Mouse (Mus musculus) forebrain, embryonic 11.5 days (tissue): Measurements from ENCODE around the gene Upk2. TPM values are rescaled to one million over a fixed set of nuclear protein-coding genes. Genes with fewer than 3 reads are reported as not detected.
"Not testable (repeated sequence)": the region's sequence is repeated elsewhere in the genome, so short reads cannot be mapped to it uniquely, and the experiment has no call there.

Source experiments
- ATAC-seq: fragments of 200-750 bp; cut with Nextera tagmentation; replicated peaks from 2 replicates; pipeline ENCODE4 v1.8.0; 2017; ENCODE audit warnings: moderate TSS enrichment; ENCODE audit not compliant: low FRiP score
- DNase-seq: peaks from one replicate; pipeline ENCODE4 v3.0.0-alpha.2; 2017; ENCODE audit warnings: low spot score
- H3K27ac ChIP-seq: fragments of 300-500 bp; sonication (generic); 2 replicates; pipeline ENCODE4 v1.5.1; 2014; ENCODE audit warnings: low read depth, low read length
- H3K27me3 ChIP-seq: fragments of 300-500 bp; sonication (generic); 2 replicates; pipeline ENCODE4 v1.6.1; 2014; ENCODE audit warnings: mild to moderate bottlenecking, low read length, mixed read lengths; ENCODE audit not compliant: control insufficient read depth, insufficient read depth
- H3K36me3 ChIP-seq: fragments of 300-500 bp; sonication (generic); 2 replicates; pipeline ENCODE4 v1.6.1; 2014; ENCODE audit warnings: mild to moderate bottlenecking, low read length, moderate library complexity, mixed read lengths; ENCODE audit not compliant: control insufficient read depth, insufficient read depth
- H3K4me1 ChIP-seq: fragments of 300-500 bp; sonication (generic); replicated peaks from 2 replicates; pipeline ENCODE4 v1.6.1; 2014; ENCODE audit warnings: low read length, mixed read lengths; ENCODE audit not compliant: control insufficient read depth, insufficient read depth
- H3K4me2 ChIP-seq: fragments of 300-500 bp; sonication (generic); 2 replicates; pipeline ENCODE4 v1.6.1; 2014; ENCODE audit warnings: low read depth, mild to moderate bottlenecking, low read length, moderate library complexity, mixed read lengths; ENCODE audit not compliant: severe bottlenecking
- H3K4me3 ChIP-seq: fragments of 300-500 bp; sonication (generic); 2 replicates; pipeline ENCODE4 v1.5.1; 2014; ENCODE audit warnings: low read depth, low read length
- H3K9ac ChIP-seq: fragments of 300-500 bp; sonication (generic); 2 replicates; pipeline ENCODE4 v1.6.1; 2014; ENCODE audit warnings: low read length
- H3K9me3 ChIP-seq: fragments of 300-500 bp; sonication (generic); 2 replicates; pipeline ENCODE4 v1.6.1; 2016; ENCODE audit warnings: low read length, mixed read lengths; ENCODE audit not compliant: control insufficient read depth
- WGBS: fragments of 180-500 bp; shearing (Covaris S2); extraction: QIAGEN DNeasy Blood & Tissue Kit; methylation state at CpG from one replicate; pipeline ENCODE4 v1.1.7; 2014; 5-methylcytosine and 5-hydroxymethylcytosine counted together
- polyA plus RNA-seq: library from polyadenylated mRNA; unstranded; fragments of >200 nt; fragmentation: Nextera tagmentation; extraction: Ambion mirVana; gene quantifications from 2 replicates; pipeline ENCODE4 v1.2.1, GENCODE M21; 2014

The Upk2 gene
- polyA plus RNA-seq, 1 experiment from 2014 or later: not detected

DNA sequence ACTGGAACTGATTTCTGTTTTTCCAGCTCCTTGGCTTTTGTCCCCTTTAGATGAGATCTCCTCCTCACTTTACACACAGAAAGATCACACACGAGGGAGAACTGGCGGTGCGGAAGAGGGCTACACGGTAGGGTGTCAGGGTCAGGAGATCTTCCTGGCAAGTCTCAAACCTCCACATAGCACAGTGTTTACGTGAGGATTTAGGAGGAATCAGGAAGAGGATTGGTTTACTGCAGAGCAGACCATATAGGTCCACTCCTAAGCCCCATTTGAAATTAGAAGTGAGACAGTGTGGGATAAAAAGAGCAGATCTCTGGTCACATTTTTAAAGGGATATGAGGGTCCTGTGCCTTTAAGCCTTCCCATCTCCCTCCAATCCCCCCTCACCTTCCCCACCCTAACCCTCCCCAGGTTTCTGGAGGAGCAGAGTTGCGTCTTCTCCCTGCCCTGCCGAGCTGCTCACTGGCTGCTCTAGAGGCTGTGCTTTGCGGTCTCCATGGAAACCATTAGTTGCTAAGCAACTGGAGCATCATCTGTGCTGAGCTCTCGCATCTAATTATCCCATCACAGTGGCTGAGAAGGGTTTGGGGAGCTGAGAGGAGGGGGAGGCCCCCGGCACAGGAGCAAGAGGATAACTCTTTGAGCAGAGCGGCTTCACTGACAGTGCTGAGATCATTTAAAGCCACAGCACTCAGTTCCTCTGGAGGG is 2.4 kb upstream of the Upk2 start:
- peak overlapping the region; percentile 86 for H3K27ac ChIP-seq
- no peak overlapping the region for H3K4me3 ChIP-seq
- peaks cover 16% of the 10 kb centered on the region for H3K4me1 ChIP-seq
- no peaks in the 10 kb centered on the region for H3K27me3 ChIP-seq
- DNase-seq: peak; percentile 88
- no peaks in the 10 kb centered on the region for H3K9me3 ChIP-seq
- peak overlapping the region; percentile 32; the same call in 1 of the 2 replicates for H3K4me2 ChIP-seq
- peak; percentile 94 for ATAC-seq
- 1% methylated on average over 11 of the region's 11 CpGs for WGBS
- H3K9ac ChIP-seq: peak overlapping the region; percentile 16
- H3K36me3 ChIP-seq: no peaks in the 10 kb centered on the region

DNA sequence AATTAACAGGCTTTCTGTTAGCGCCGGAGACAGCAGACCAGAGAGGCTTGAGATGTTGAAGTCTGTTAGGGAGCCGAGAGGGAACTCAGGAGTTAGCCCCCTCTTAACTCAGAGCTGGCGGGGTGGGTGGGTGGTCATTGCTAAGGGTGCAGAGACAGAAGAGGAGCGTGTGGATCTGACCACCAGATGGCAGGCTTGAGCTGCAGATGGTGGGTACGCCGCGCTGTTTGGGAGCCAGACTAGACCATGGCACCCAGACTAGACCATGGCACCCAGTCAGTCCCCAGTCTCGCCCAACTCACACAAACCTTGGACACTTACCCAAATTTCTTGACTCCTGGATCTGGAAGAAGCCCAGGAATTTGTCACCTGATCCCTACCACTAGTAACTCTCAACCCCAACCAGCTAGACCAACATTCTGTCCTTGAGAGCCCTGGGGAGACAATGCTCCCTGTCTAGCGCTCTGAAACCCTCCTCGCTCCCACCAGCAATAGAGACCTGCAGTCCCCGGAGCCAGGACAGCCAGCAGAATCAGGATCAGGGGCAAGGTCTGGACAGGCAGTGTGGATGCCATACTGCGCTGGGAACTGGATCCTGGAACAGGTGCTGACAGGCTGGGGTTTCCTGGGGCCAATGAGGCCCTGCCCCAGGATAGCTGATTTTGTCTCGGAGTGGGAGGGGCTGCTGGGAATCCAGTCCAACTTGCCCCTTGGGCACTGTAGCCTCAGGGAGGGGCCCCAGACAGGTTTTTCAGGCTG is 465 bp downstream of the Upk2 start:
- Histone ChIP-seq H3K36me3 (no peaks in the 10 kb centered on the region), H3K27me3 (no peaks in the 10 kb centered on the region), H3K9ac (no peak overlapping the region), H3K4me3 (no peak overlapping the region), H3K27ac (no peak overlapping the region), H3K4me1 (peaks cover 16% of the 10 kb centered on the region), H3K4me2 (0 out of 2 replicates have a peak overlapping the region, but pooled peaks have one; percentile 8), H3K9me3 (no peaks in the 10 kb centered on the region)
- ATAC-seq (peak; percentile 73), DNase-seq (peak; percentile 92)
- WGBS: 7% methylated on average over 14 of the region's 14 CpGs

- ATAC-seq (no peak), DNase-seq (no peak)
- H3K4me3 ChIP-seq: no peak overlapping the region
- H3K9ac ChIP-seq: no peak overlapping the region
- H3K4me2 ChIP-seq: no peak overlapping the region
- H3K27me3 ChIP-seq: no peaks in the 10 kb centered on the region
- no peaks in the 10 kb centered on the region for H3K36me3 ChIP-seq
- peaks cover 5% of the 10 kb centered on the region; the same call in 1 of the 2 replicates for H3K4me1 ChIP-seq
- H3K9me3 ChIP-seq: no peaks in the 10 kb centered on the region
- H3K27ac ChIP-seq: no peak overlapping the region
Measured at GRCm38 (mm10) chr9:44450387-44450786, 4.4 kb downstream of the Upk2 start.

GRCm38 (mm10) chr9:44444402-44445025 is 10.3 kb downstream of the Upk2 start:
- DNase-seq, H3K36me3 ChIP-seq, H3K4me1 ChIP-seq, H3K9me3 ChIP-seq, H3K27me3 ChIP-seq, H3K4me2 ChIP-seq, H3K27ac ChIP-seq, H3K4me3 ChIP-seq, ATAC-seq, H3K9ac ChIP-seq: not testable (repeated sequence)
- WGBS: 85% methylated on average over 7 of the region's 7 CpGs

DNA sequence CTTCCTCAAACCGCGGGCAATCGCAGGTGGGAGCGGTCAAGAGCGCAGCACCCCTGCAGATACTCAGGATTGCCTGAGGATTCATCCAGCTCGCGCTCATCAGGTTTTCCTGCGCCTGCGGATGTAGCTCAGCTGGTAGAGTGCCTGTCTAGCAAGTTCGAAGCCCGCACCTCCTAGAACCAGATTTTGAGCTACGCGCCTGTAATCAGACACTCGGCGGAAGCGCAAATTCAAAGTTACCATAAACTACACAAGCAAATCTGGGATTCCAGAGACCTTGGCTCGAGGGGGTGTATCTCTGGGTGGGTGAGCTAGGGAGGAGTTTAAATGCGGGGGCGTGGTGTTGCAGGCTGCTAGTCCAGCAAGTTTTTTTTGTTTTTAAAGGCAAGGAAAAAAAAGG is 13.8 kb downstream of the Upk2 start, which contains the start of gene Foxr1:
TSS of gene Foxr1 (minus strand) at position 176 of the 400 bp plus-strand sequence.
- Histone ChIP-seq H3K27me3 (no peaks in the 10 kb centered on the region), H3K27ac (no peak within 1 kb of the TSS), H3K9me3 (no peaks in the 10 kb centered on the region), H3K4me2 (no peak within 1 kb of the TSS), H3K4me1 (no peaks in the 10 kb centered on the region), H3K36me3 (no peaks in the 10 kb centered on the region), H3K4me3 (no peak within 1 kb of the TSS), H3K9ac (no peak within 1 kb of the TSS)
- DNase-seq (no peak), ATAC-seq (no peak)
- 81% methylated on average over 19 of the region's 19 CpGs for WGBS

GRCm38 (mm10) chr9:44435747-44436146 is 19.0 kb downstream of the Upk2 start:
- no peaks in the 10 kb centered on the region for H3K27me3 ChIP-seq
- no peaks in the 10 kb centered on the region for H3K36me3 ChIP-seq
- ATAC-seq (no peak), DNase-seq (no peak)
- no peak overlapping the region for H3K4me2 ChIP-seq
- H3K4me3 ChIP-seq: no peak overlapping the region
- H3K27ac ChIP-seq: no peak overlapping the region
- H3K9me3 ChIP-seq: no peaks in the 10 kb centered on the region
- whole genome bisulfite sequencing: 91% methylated on average over 6 of the region's 6 CpGs
- H3K9ac ChIP-seq: no peak overlapping the region
- no peaks in the 10 kb centered on the region for H3K4me1 ChIP-seq

DNA sequence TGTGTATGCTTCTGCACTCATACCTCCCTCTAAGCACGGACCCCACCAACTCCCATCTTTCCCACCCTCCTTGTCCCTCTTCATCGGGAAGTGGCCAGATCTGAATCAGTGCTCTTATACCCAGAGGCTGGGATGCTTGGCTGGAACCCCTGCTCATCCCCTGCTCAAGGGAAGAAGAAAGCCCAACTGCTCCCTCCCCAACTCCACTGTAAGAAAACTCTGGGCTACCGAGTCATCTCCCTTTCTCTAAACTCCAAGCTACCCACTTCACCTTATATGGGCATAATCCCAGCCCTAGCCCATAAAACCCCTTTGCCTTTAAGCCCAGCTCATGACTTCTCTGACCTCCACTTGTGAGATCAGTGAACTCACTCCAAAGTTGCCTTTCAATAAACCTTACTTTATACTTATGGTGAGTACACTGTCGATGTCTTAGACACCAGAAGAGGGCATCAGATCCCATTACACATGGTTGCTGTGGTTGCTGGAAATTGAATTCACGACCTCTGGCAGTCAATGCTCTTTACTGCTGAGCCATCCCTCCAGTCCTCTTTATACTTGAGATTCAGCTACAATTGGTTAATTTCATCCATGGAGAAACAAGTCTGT is 22.1 kb downstream of the Upk2 start:
- ATAC-seq: no peak

DNA sequence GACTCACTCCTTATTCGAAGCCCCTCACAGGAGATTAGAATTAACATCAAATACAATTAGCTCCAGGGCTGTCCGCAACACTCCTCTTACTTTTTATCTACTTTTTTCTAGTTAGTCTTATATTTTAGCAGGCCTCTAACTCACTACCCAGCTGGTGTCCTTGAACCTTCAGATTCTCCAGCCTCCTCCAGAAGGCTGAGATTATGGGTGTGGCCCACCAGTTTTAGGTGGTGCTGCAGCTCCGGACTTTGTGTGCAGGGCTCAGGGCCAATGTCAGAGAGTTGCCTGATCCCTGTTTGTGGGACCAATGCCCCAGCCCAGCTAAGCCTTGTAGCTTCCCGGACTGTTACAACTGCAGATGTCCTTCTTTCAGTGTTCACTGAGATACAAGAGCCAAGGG is 31.2 kb downstream of the Upk2 start:
- Histone ChIP-seq H3K4me3 (no peak overlapping the region), H3K27me3 (no peaks in the 10 kb centered on the region), H3K36me3 (no peaks in the 10 kb centered on the region), H3K4me1 (no peaks in the 10 kb centered on the region), H3K4me2 (no peak overlapping the region), H3K27ac (no peak overlapping the region), H3K9me3 (no peaks in the 10 kb centered on the region), H3K9ac (no peak overlapping the region)
- no peak for ATAC-seq
- 86% methylated on average over 4 of the region's 4 CpGs for WGBS
- no peak for DNase-seq

More for the DNA sequence above, 22.1 kb downstream of the Upk2 start:
- H3K27ac ChIP-seq: no peak overlapping the region
- DNase-seq: no peak
- no peak overlapping the region for H3K4me3 ChIP-seq
- no peak overlapping the region for H3K9ac ChIP-seq
- no peaks in the 10 kb centered on the region for H3K27me3 ChIP-seq
- H3K36me3 ChIP-seq: no peaks in the 10 kb centered on the region
- H3K4me2 ChIP-seq: no peak overlapping the region
- H3K4me1 ChIP-seq: no peaks in the 10 kb centered on the region
- H3K9me3 ChIP-seq: no peaks in the 10 kb centered on the region
- WGBS: 58% methylated on average over 5 of the region's 5 CpGs
